Mouse (Mus musculus): Measurements from ENCODE around the gene Nxph3.
"Not testable (repeated sequence)": the region's sequence is repeated elsewhere in the genome, so short reads cannot be mapped to it uniquely, and the experiment has no call there.

The Nxph3 gene

GRCm38 (mm10) chr11:95519299-95519698, 4.9 kb upstream of the Nxph3 start:
- no peak for DNase-seq (ENCODE audit: low read depth, low spot score)

DNA sequence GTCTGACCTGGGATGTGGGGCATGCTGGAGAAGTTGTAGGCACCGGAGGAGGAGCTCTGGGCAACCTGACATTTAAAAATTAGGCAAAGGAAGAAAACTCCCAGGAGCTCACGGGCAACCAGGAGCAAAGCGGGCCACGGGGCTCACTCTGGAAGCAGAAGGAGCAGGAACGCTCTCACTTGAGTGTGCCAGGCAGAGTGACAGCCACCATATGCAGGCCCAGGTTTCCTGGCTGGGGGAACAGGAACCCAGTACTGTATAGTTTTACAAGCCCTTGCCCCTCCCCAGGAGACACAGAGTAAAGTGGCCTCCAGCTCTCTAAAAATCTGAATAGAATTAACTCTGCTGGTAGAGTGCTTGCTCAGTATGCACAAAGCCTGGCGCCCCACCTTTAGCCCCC, 2.8 kb upstream of the Nxph3 start:
- DNase-seq (ENCODE audit: low read depth, low spot score), result no peak

- DNase-seq (ENCODE audit: low read depth, low spot score), result no peak
Measured at GRCm38 (mm10) chr11:95516491-95516911, 2.1 kb upstream of the Nxph3 start.

GRCm38 (mm10) chr11:95515376-95516323, 1.3 kb upstream of the Nxph3 start:
- no peak for DNase-seq (ENCODE audit: low read depth, low spot score)

GRCm38 (mm10) chr11:95513461-95514297, 691 bp downstream of the Nxph3 start:
- DNase-seq (ENCODE audit: low read depth, low spot score), result no peak

DNA sequence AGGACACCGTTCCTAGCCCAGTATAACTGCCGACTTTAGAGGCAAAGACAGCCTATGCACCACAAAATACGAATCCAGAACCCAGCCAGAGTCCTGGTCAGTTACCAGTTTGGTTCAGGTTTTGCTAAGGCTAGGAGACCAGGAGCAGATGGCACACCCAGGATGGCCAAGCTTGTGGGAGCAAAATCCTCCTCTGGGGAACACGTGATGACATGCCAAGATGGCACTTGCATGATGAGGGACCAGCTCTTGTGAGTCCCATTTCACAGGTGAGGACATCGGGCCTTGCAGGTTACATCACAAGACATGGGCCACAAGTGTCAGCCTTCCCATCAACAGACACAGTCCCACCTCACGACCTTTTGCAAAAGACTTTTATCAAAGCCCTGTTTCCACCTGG, 2.0 kb downstream of the Nxph3 start:
- DNase-seq (ENCODE audit: low read depth, low spot score), result no peak

GRCm38 (mm10) chr11:95511919-95512318, 2.5 kb downstream of the Nxph3 start:
- DNase-seq (ENCODE audit: low read depth, low spot score), result no peak

DNA sequence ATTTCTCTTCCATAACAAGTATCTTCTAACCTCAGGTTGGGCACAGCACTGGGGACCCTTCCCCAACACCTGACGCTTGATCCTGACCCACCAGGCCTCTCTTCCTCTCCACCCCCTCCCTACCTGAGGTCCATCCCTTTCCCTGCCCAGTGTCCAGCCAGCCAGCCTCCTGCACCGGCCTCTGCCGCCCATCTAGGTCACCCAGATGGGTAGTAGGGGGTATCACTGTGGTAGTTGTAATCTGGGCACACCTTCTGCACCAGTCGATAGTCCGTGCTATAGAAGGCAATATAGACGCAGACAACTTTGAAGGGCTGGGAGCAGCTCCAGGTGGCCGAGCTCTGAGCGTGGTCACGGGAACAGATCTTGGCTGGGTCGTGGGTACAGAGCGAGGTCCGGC, 3.7 kb downstream of the Nxph3 start:
- DNase-seq (ENCODE audit: low read depth, low spot score), result no peak

DNA sequence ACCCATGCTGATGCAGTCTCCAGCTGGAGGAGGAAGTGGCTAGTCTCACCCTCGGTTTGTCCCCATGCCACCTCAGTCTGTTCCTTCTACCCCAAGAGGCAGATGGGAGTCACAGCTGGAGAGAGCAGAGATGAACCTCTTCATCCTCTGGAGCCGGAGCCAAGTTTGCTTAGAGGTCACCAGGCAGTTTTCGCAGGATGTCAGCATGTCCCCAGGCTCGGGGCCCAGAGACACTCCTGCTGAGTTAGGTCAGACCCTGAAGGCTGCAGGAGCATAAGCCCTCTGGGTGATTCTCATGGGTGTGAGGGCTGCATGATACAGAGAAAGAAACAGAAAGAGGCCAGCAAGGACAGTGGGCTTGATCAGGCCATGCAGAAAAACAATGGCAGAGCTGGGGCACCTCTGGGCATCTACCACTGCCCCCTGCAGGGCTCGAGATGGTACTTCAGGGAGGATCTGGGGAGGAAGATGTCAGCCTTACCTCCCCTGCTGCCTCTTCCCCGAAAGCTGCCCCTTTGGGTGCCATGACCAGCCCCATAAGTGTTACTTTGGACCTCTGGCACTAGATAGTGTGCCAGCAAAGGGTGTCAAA, 5.1 kb downstream of the Nxph3 start:
- DNase-seq (ENCODE audit: low read depth, low spot score), result peak; percentile 50

DNA sequence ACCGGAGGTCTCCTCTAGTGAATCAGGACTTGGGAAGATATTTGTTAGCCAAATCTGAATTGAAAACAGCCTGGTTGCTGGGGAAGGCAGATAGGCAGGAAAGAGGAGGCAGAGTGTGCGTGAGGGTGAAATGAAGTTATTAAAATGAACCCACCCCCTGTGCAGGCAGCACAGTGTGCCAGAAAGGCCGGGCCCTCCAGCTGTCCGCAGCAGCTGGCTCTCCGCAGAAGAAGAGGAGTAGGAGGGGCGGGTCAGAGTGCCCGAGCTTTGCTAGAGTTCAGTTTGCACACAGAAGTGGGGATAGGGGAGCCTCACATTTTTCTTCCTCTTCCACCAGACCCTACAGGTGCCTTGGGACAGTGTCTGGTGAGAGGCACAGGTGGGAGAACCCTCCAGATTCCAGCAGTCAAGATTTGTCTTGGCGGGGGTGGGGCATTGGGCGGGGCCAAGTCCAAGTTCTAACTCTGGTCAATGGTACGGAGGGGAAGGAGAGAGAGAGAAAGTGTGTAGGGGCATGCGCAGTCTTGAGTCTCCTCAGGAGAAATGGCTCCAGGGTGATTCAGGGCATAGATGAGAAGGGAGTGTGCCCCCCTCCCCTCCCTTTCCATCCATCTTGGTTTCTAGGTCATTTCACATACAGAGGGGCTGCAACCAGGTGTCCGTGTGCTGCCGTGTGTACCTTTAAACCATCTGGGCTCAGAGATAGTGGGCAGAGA, 6.0 kb downstream of the Nxph3 start:
- DNase-seq (ENCODE audit: low read depth, low spot score), result no peak

- no peak for DNase-seq (ENCODE audit: low read depth, low spot score)
Measured at GRCm38 (mm10) chr11:95507785-95508184, 6.6 kb downstream of the Nxph3 start.

- DNase-seq (ENCODE audit: low read depth, low spot score), result no peak
Measured at GRCm38 (mm10) chr11:95507041-95507716, 7.2 kb downstream of the Nxph3 start.

GRCm38 (mm10) chr11:95504271-95504731, 10.1 kb downstream of the Nxph3 start:
- DNase-seq (ENCODE audit: low read depth, low spot score), result no peak

- no peak for DNase-seq (ENCODE audit: low read depth, low spot score)
Measured at GRCm38 (mm10) chr11:95503581-95504180, 10.7 kb downstream of the Nxph3 start.

GRCm38 (mm10) chr11:95501826-95502225, 12.5 kb downstream of the Nxph3 start:
- DNase-seq (ENCODE audit: low read depth, low spot score), result not testable (repeated sequence)

GRCm38 (mm10) chr11:95500836-95501235, 13.5 kb downstream of the Nxph3 start:
- DNase-seq (ENCODE audit: low read depth, low spot score), result no peak

DNA sequence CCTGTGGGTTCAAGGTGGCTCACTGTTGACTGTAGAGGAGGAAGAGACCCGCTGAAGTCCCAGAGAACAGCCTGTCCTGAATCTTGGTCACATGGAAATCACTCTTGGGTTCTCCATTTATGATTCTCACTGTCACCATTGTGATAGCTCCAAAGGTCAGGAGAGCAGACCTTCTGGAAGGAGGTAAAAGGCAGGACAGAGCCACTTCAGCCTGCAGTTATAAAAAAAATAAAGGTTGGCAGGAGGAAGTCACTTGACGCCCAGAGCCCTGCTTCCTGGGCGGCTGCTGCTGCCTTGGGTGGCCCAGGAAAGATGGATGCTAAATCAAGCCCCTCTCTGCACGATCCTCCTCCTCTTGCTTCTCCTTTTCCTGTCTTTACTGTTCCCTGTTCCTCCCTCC, 14.0 kb downstream of the Nxph3 start:
- DNase-seq (ENCODE audit: low read depth, low spot score), result no peak

GRCm38 (mm10) chr11:95497921-95498320, 16.4 kb downstream of the Nxph3 start:
- DNase-seq (ENCODE audit: low read depth, low spot score), result no peak

GRCm38 (mm10) chr11:95495883-95496282, 18.5 kb downstream of the Nxph3 start:
- no peak for DNase-seq (ENCODE audit: low read depth, low spot score)

GRCm38 (mm10) chr11:95494374-95494773, 20.0 kb downstream of the Nxph3 start:
- DNase-seq (ENCODE audit: low read depth, low spot score), result no peak
